Mouse (Mus musculus): ENCODE measurements around the gene Lancl1.

- TF ChIP-seq CTCF (IDR thresholded peaks at IDR 0.05; ENCODE audit: low read depth, low read length): no peak
- TF ChIP-seq POLR2A (IDR thresholded peaks at IDR 0.05; ENCODE audit: insufficient read depth, low read length): no peak
These were observed 78.0 kb downstream of the Lancl1 start for GRCm38 (mm10) chr1:66960536-66961243.
